Mouse (Mus musculus) heart, postnatal 0 days (tissue): ENCODE data around the gene Gm8011. TPM values are rescaled to one million over a fixed set of nuclear protein-coding genes. Genes with fewer than 3 reads are reported as not detected.
"Not testable (repeated sequence)": the region's sequence is repeated elsewhere in the genome, so short reads cannot be mapped to it uniquely, and the experiment has no call there.

Source experiments
- ATAC-seq: fragments of 200-750 bp; cut with Nextera tagmentation; 2 replicates; pipeline ENCODE4 v1.8.0; 2017; ENCODE audit warnings: low read depth, moderate number of reproducible peaks, moderate library complexity; ENCODE audit not compliant: insufficient read depth
- DNase-seq: peaks from one replicate; pipeline ENCODE4 v3.0.0-alpha.2; 2016; ENCODE audit warnings: low spot score
- H3K27ac ChIP-seq: fragments of 300-500 bp; sonication (generic); 2 replicates; pipeline ENCODE4 v1.5.1; 2014; ENCODE audit warnings: low read depth, mild to moderate bottlenecking
- H3K27me3 ChIP-seq: fragments of 300-500 bp; sonication (generic); 2 replicates; pipeline ENCODE4 v1.6.1; 2014; ENCODE audit warnings: low read length, mixed read lengths; ENCODE audit not compliant: control insufficient read depth, insufficient read depth
- H3K36me3 ChIP-seq: fragments of 300-500 bp; sonication (generic); replicated peaks from 2 replicates; pipeline ENCODE4 v1.6.1; 2014; ENCODE audit warnings: low read length, mixed read lengths; ENCODE audit not compliant: control insufficient read depth, insufficient read depth
- H3K4me1 ChIP-seq: fragments of 300-500 bp; sonication (generic); 2 replicates; pipeline ENCODE4 v1.6.1; 2014; ENCODE audit warnings: antibody characterized with exemption; ENCODE audit not compliant: control insufficient read depth, insufficient read depth
- H3K4me2 ChIP-seq: fragments of 300-500 bp; sonication (generic); 2 replicates; pipeline ENCODE4 v1.6.1; 2014; ENCODE audit warnings: low read depth, mild to moderate bottlenecking, low read length, moderate library complexity
- H3K4me3 ChIP-seq: fragments of 300-500 bp; sonication (generic); 2 replicates; pipeline ENCODE4 v1.5.1; 2014; ENCODE audit warnings: low read depth, low read length
- H3K9ac ChIP-seq: fragments of 300-500 bp; sonication (generic); replicated peaks from 2 replicates; pipeline ENCODE4 v1.6.1; 2014; ENCODE audit warnings: low read depth, low read length, mixed read lengths
- H3K9me3 ChIP-seq: fragments of 300-500 bp; sonication (generic); replicated peaks from 2 replicates; pipeline ENCODE4 v1.6.1; 2016; ENCODE audit warnings: low read length; ENCODE audit not compliant: control insufficient read depth
- WGBS: fragments of 180-500 bp; shearing (Covaris S2); extraction: QIAGEN DNeasy Blood & Tissue Kit; methylation state at CpG from one replicate; pipeline ENCODE4 v1.1.7; 2014; 5-methylcytosine and 5-hydroxymethylcytosine counted together
- polyA plus RNA-seq: library from polyadenylated mRNA; unstranded; fragments of >200 nt; fragmentation: Nextera tagmentation; extraction: Ambion mirVana; gene quantifications from 2 replicates; pipeline ENCODE4 v1.2.1, GENCODE M21; 2015
- total RNA-seq: library from RNA; depleted of rRNA; stranded (reverse); fragments of >200 nt; gene quantifications from 2 replicates; pipeline ENCODE4 v1.2.3, GENCODE M21; 2014; ENCODE audit warnings: low replicate concordance; rRNA removed

Gm8011 gene
- not detected in 2 replicates for total RNA-seq
- not detected in 2 replicates for polyA plus RNA-seq

DNA sequence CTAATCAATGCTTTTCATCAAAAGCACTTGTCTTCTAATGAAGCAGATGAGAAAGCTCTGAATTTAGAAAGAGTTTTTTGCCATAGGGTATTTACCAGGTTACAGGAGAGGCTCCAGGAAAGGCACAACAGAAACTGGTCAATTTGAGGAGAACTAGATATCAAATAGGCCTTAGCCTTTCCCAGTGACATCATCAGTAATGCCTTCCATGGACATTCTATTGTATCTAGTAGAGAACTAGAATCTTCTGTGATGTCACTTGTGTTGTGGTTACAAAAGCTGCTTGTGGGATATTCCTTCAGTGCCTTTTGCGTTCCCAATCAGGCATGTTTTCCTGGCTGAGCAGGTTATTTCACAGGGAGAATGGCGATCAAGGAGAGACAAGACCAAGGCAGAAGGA, at the start of gene Gm8011:
Gene Gm8011 (plus strand): TSS at position 301 of the 400 bp plus-strand sequence.
- H3K36me3 ChIP-seq, H3K4me3 ChIP-seq, H3K27ac ChIP-seq, H3K9me3 ChIP-seq, ATAC-seq, H3K27me3 ChIP-seq, H3K4me1 ChIP-seq, H3K4me2 ChIP-seq, H3K9ac ChIP-seq, DNase-seq: not testable (repeated sequence)
- WGBS, result 41% methylated on average over 2 of the region's 2 CpGs

GRCm38 (mm10) chr14:42439573-42439972, 24.1 kb upstream of the Gm8011 start, which contains the start of gene Gm8005:
Gene Gm8005 (minus strand): TSS chr14:42439673.
- not testable (repeated sequence) for H3K27ac ChIP-seq, H3K9me3 ChIP-seq, DNase-seq, H3K27me3 ChIP-seq, H3K4me2 ChIP-seq, H3K36me3 ChIP-seq, H3K9ac ChIP-seq, H3K4me3 ChIP-seq, ATAC-seq, H3K4me1 ChIP-seq
- WGBS, result 80% methylated on average over 2 of the region's 4 CpGs

GRCm38 (mm10) chr14:42502249-42502648, 38.6 kb downstream of the Gm8011 start, which contains the start of gene Gm8020:
Gene Gm8020 (minus strand): TSS chr14:42502349.
- not testable (repeated sequence) for H3K4me3 ChIP-seq, H3K9me3 ChIP-seq, DNase-seq, H3K4me1 ChIP-seq, H3K9ac ChIP-seq, H3K27me3 ChIP-seq, ATAC-seq, H3K27ac ChIP-seq, H3K36me3 ChIP-seq, H3K4me2 ChIP-seq
- 69% methylated on average over 2 of the region's 3 CpGs for WGBS

Other genes with a start within 250 kb of the Gm8011 start
- not detected in 2 replicates for gene Gm17026, start 203.8 kb upstream of the Gm8011 start, total RNA-seq
- gene Gm17026, start 203.8 kb upstream of the Gm8011 start, polyA plus RNA-seq, result not detected in 2 replicates
- not detected in 2 replicates for gene Gm9611, start 166.5 kb upstream of the Gm8011 start, total RNA-seq
- not detected in 2 replicates for gene Gm9611, start 166.5 kb upstream of the Gm8011 start, polyA plus RNA-seq
- not detected in 2 replicates for gene Gm7995, start 153.7 kb upstream of the Gm8011 start, total RNA-seq
- not detected in 2 replicates for gene Gm7995, start 153.7 kb upstream of the Gm8011 start, polyA plus RNA-seq
- not detected in 2 replicates for gene Gm8005, start 24.2 kb upstream of the Gm8011 start, total RNA-seq
- gene Gm8005, start 24.2 kb upstream of the Gm8011 start, polyA plus RNA-seq, result not detected in 2 replicates
- gene Gm8020, start 38.5 kb downstream of the Gm8011 start, total RNA-seq, result not detected in 2 replicates
- not detected in 2 replicates for gene Gm8020, start 38.5 kb downstream of the Gm8011 start, polyA plus RNA-seq
- not detected in 2 replicates for gene Gm8024, start 60.4 kb downstream of the Gm8011 start, total RNA-seq
- gene Gm8024, start 60.4 kb downstream of the Gm8011 start, polyA plus RNA-seq, result not detected in 2 replicates
- not detected in 2 replicates for gene Gm17124, start 136.0 kb downstream of the Gm8011 start, total RNA-seq
- not detected in 2 replicates for gene Gm17124, start 136.0 kb downstream of the Gm8011 start, polyA plus RNA-seq
- gene Gm3633, start 178.0 kb downstream of the Gm8011 start, total RNA-seq, result not detected in 2 replicates
- gene Gm3633, start 178.0 kb downstream of the Gm8011 start, polyA plus RNA-seq, result not detected in 2 replicates
- not detected in 2 replicates for gene Gm10378, start 192.1 kb downstream of the Gm8011 start, total RNA-seq
- not detected in 2 replicates for gene Gm10378, start 192.1 kb downstream of the Gm8011 start, polyA plus RNA-seq